Mouse (Mus musculus): ENCODE data around the gene Ascc1.
A peak's percentile ranks its signal among the peaks of the same experiment; 100 is the strongest.
"Not testable (repeated sequence)": the region's sequence is repeated elsewhere in the genome, so short reads cannot be mapped to it uniquely, and the experiment has no call there.

The Ascc1 gene

GRCm38 (mm10) chr10:59977715-59978343 lies 24.8 kb upstream of the Ascc1 start:
- no peak for DNase-seq

GRCm38 (mm10) chr10:59978401-59978800 lies 24.2 kb upstream of the Ascc1 start:
- DNase-seq = no peak

- DNase-seq = no peak
Observed at GRCm38 (mm10) chr10:59978873-59979743, 23.5 kb upstream of the Ascc1 start.

GRCm38 (mm10) chr10:59980815-59981244 lies 21.8 kb upstream of the Ascc1 start:
- DNase-seq = no peak

GRCm38 (mm10) chr10:59981336-59981735 lies 21.3 kb upstream of the Ascc1 start:
- DNase-seq = no peak

- DNase-seq = no peak
Observed at GRCm38 (mm10) chr10:59981792-59982191, 20.8 kb upstream of the Ascc1 start.

GRCm38 (mm10) chr10:59982379-59982873 lies 20.2 kb upstream of the Ascc1 start:
- no peak for DNase-seq

GRCm38 (mm10) chr10:59988036-59988435 lies 14.6 kb upstream of the Ascc1 start:
- DNase-seq = no peak

- DNase-seq = no peak
Observed at GRCm38 (mm10) chr10:59990393-59990792, 12.2 kb upstream of the Ascc1 start.

GRCm38 (mm10) chr10:59991262-59991880 lies 11.2 kb upstream of the Ascc1 start:
- DNase-seq = no peak

- no peak for DNase-seq
Observed at GRCm38 (mm10) chr10:59992024-59992423, 10.6 kb upstream of the Ascc1 start.

GRCm38 (mm10) chr10:59993813-59994212 lies 8.8 kb upstream of the Ascc1 start:
- DNase-seq = not testable (repeated sequence)

- no peak for DNase-seq
Observed at GRCm38 (mm10) chr10:59995889-59996288, 6.7 kb upstream of the Ascc1 start.

- peak; percentile 59 for DNase-seq
Observed at GRCm38 (mm10) chr10:59997591-59997990, 5.0 kb upstream of the Ascc1 start.

GRCm38 (mm10) chr10:59999057-59999456 lies 3.5 kb upstream of the Ascc1 start:
- DNase-seq = no peak

GRCm38 (mm10) chr10:60001663-60002062 lies 942 bp upstream of the Ascc1 start:
- DNase-seq = not testable (repeated sequence)

- DNase-seq = no peak
Observed at GRCm38 (mm10) chr10:60002203-60002602, 402 bp upstream of the Ascc1 start.

- DNase-seq = no peak
Observed at GRCm38 (mm10) chr10:60003213-60003752, 678 bp downstream of the Ascc1 start.

- no peak for DNase-seq
Observed at GRCm38 (mm10) chr10:60003847-60004246, 1.2 kb downstream of the Ascc1 start.

- DNase-seq = peak; percentile 45
Observed at GRCm38 (mm10) chr10:60005264-60005663, 2.7 kb downstream of the Ascc1 start.

GRCm38 (mm10) chr10:60009115-60009514 lies 6.5 kb downstream of the Ascc1 start:
- DNase-seq = no peak

GRCm38 (mm10) chr10:60016223-60016622 lies 13.6 kb downstream of the Ascc1 start:
- DNase-seq = no peak

- DNase-seq = no peak
Observed at GRCm38 (mm10) chr10:60019299-60019698, 16.7 kb downstream of the Ascc1 start.

Data from cerebellum, adult 9-11 months (tissue).